Mouse (Mus musculus) adrenal gland, postnatal 25 days (tissue): ENCODE measurements around the gene Scd4. TPM values are rescaled to one million over a fixed set of nuclear protein-coding genes. Genes with fewer than 3 reads are reported as not detected.

Experiments used
- DNase-seq: peaks from one replicate; pipeline ENCODE4 v3.0.0; 2021; ENCODE audit warnings: mixed read lengths
- long read RNA-seq: library from polyadenylated mRNA; stranded (forward); transcript quantifications from one replicate; pipeline ENCODE4 v2.0.0, GENCODE M21; 2021
- total RNA-seq: library from RNA; stranded (reverse); gene quantifications from 2 replicates; pipeline ENCODE4 v1.2.3, GENCODE M21; 2021

Gene Scd4
- 5.5 and 6.4 TPM in 2 replicates for total RNA-seq
- long read RNA-seq, result 0 reads

GRCm38 (mm10) chr19:44332833-44333623 lies at the start of gene Scd4:
Gene Scd4 (plus strand): TSS chr19:44333092.
- DNase-seq, result peak; percentile 63

- DNase-seq, result no peak
Measured at GRCm38 (mm10) chr19:44283157-44284024, 49.5 kb upstream of the Scd4 start.

GRCm38 (mm10) chr19:44284025-44284695 lies 48.7 kb upstream of the Scd4 start:
- DNase-seq, result peak; percentile 89

- no peak for DNase-seq
Measured at GRCm38 (mm10) chr19:44284723-44285122, 48.2 kb upstream of the Scd4 start.

GRCm38 (mm10) chr19:44285554-44285953 lies 47.3 kb upstream of the Scd4 start:
- no peak for DNase-seq

GRCm38 (mm10) chr19:44286109-44286508 lies 46.8 kb upstream of the Scd4 start:
- DNase-seq, result no peak

GRCm38 (mm10) chr19:44287415-44288110 lies 45.3 kb upstream of the Scd4 start:
- DNase-seq, result no peak

GRCm38 (mm10) chr19:44292083-44292482 lies 40.8 kb upstream of the Scd4 start:
- DNase-seq, result no peak

- no peak for DNase-seq
Measured at GRCm38 (mm10) chr19:44292483-44292882, 40.4 kb upstream of the Scd4 start.

GRCm38 (mm10) chr19:44292941-44293768 lies 39.7 kb upstream of the Scd4 start, which contains the start of gene Scd2:
Gene Scd2 (plus strand): TSS chr19:44293674.
- no peak for DNase-seq

- peak; percentile 86 for DNase-seq
Measured at GRCm38 (mm10) chr19:44293769-44294551, 38.9 kb upstream of the Scd4 start.

- peak; percentile 87 for DNase-seq
Measured at GRCm38 (mm10) chr19:44294588-44295041, 38.3 kb upstream of the Scd4 start.

GRCm38 (mm10) chr19:44295251-44295650 lies 37.6 kb upstream of the Scd4 start:
- DNase-seq, result peak; percentile 60

GRCm38 (mm10) chr19:44295741-44296140 lies 37.2 kb upstream of the Scd4 start:
- peak; percentile 87 for DNase-seq

- DNase-seq, result no peak
Measured at GRCm38 (mm10) chr19:44296186-44296585, 36.7 kb upstream of the Scd4 start.

GRCm38 (mm10) chr19:44297068-44297760 lies 35.7 kb upstream of the Scd4 start:
- no peak for DNase-seq

GRCm38 (mm10) chr19:44297862-44298261 lies 35.0 kb upstream of the Scd4 start:
- DNase-seq, result no peak

- DNase-seq, result no peak
Measured at GRCm38 (mm10) chr19:44299078-44299477, 33.8 kb upstream of the Scd4 start.

- DNase-seq, result no peak
Measured at GRCm38 (mm10) chr19:44299902-44300301, 33.0 kb upstream of the Scd4 start.
